Mouse (Mus musculus) heart, embryonic 10.5 days (tissue): ENCODE measurements around the gene Olfr412. TPM values are rescaled to one million over a fixed set of nuclear protein-coding genes. Genes with fewer than 3 reads are reported as not detected.

Source experiments
- DNase-seq: peaks from one replicate; pipeline ENCODE4 v3.0.0-alpha.2; 2017; ENCODE audit warnings: low spot score
- H3K27ac ChIP-seq: fragments of 300-500 bp; sonication (generic); 2 replicates; pipeline ENCODE4 v1.5.1; 2016; ENCODE audit warnings: mild to moderate bottlenecking
- H3K27me3 ChIP-seq: fragments of 300-500 bp; sonication (generic); 2 replicates; pipeline ENCODE4 v1.6.1; 2016; ENCODE audit warnings: mild to moderate bottlenecking; ENCODE audit not compliant: poor library complexity, insufficient read depth, severe bottlenecking
- H3K36me3 ChIP-seq: fragments of 300-500 bp; sonication (generic); 2 replicates; pipeline ENCODE4 v1.6.1; 2016; ENCODE audit warnings: mild to moderate bottlenecking, moderate library complexity
- H3K4me1 ChIP-seq: fragments of 300-500 bp; sonication (generic); 2 replicates; pipeline ENCODE4 v1.6.1; 2016; ENCODE audit warnings: mild to moderate bottlenecking
- H3K4me3 ChIP-seq: fragments of 300-500 bp; sonication (generic); 2 replicates; pipeline ENCODE4 v1.5.1; 2016; ENCODE audit warnings: mild to moderate bottlenecking, moderate library complexity
- H3K9me3 ChIP-seq: fragments of 300-500 bp; sonication (generic); 2 replicates; pipeline ENCODE4 v1.6.1; 2016; ENCODE audit warnings: mild to moderate bottlenecking, moderate library complexity
- WGBS: fragments of 180-500 bp; shearing (Covaris S2); methylation state at CpG from one replicate; pipeline ENCODE4 v1.1.7; 2016; 5-methylcytosine and 5-hydroxymethylcytosine counted together
- polyA plus RNA-seq: library from polyadenylated mRNA; unstranded; fragments of >200 nt; fragmentation: Nextera tagmentation; extraction: Ambion mirVana; gene quantifications from 2 replicates; pipeline ENCODE4 v1.2.1, GENCODE M21; 2016

Gene Olfr412
- polyA plus RNA-seq, 1 experiment from 2014 or later: not detected

- Histone ChIP-seq H3K36me3 (peaks cover 14% of the 10 kb centered on the region), H3K4me3 (no peak overlapping the region), H3K27ac (no peak overlapping the region), H3K27me3 (0 out of 2 replicates have a peak, but pooled peaks cover 4% of the 10 kb centered on the region), H3K9me3 (no peaks in the 10 kb centered on the region), H3K4me1 (peaks cover 13% of the 10 kb centered on the region; the same call in 1 of the 2 replicates)
- WGBS: 80% methylated on average over 18 of the region's 18 CpGs
- no peak for DNase-seq
Observed at GRCm38 (mm10) chr11:74395583-74395982, 33.7 kb downstream of the Olfr412 start.

- Histone ChIP-seq H3K36me3 (peaks cover 3% of the 10 kb centered on the region; the same call in 1 of the 2 replicates), H3K4me3 (no peak overlapping the region), H3K27ac (no peak overlapping the region), H3K9me3 (no peaks in the 10 kb centered on the region), H3K27me3 (0 out of 2 replicates have a peak, but pooled peaks cover 4% of the 10 kb centered on the region), H3K4me1 (0 out of 2 replicates have a peak, but pooled peaks cover 2% of the 10 kb centered on the region)
- WGBS: 46% methylated on average over 2 of the region's 2 CpGs
- DNase-seq: no peak
Observed at GRCm38 (mm10) chr11:74402126-74402525, 40.3 kb downstream of the Olfr412 start.

GRCm38 (mm10) chr11:74404216-74404615 is 42.3 kb downstream of the Olfr412 start:
- no peaks in the 10 kb centered on the region for H3K27me3 ChIP-seq
- WGBS: 39% methylated on average over 2 of the region's 2 CpGs
- no peak overlapping the region for H3K27ac ChIP-seq
- H3K9me3 ChIP-seq: no peaks in the 10 kb centered on the region
- H3K4me3 ChIP-seq: no peak overlapping the region
- H3K36me3 ChIP-seq: no peaks in the 10 kb centered on the region; the same call in 1 of the 2 replicates
- H3K4me1 ChIP-seq: peaks cover 11% of the 10 kb centered on the region
- no peak for DNase-seq

GRCm38 (mm10) chr11:74405201-74405600 is 43.3 kb downstream of the Olfr412 start:
- H3K27ac ChIP-seq: no peak overlapping the region
- 80% methylated on average over 7 of the region's 7 CpGs for WGBS
- H3K4me3 ChIP-seq: no peak overlapping the region
- H3K36me3 ChIP-seq: no peaks in the 10 kb centered on the region; the same call in 1 of the 2 replicates
- H3K4me1 ChIP-seq: peaks cover 21% of the 10 kb centered on the region
- no peaks in the 10 kb centered on the region for H3K9me3 ChIP-seq
- no peak for DNase-seq
- no peaks in the 10 kb centered on the region for H3K27me3 ChIP-seq

GRCm38 (mm10) chr11:74408587-74409446 is 46.9 kb downstream of the Olfr412 start:
- peaks cover under 1% of the 10 kb centered on the region; the same call in 1 of the 2 replicates for H3K36me3 ChIP-seq
- peak overlapping the region; percentile 63; the same call in 1 of the 2 replicates for H3K27ac ChIP-seq
- peaks cover 37% of the 10 kb centered on the region for H3K4me1 ChIP-seq
- H3K27me3 ChIP-seq: no peaks in the 10 kb centered on the region
- DNase-seq: peak; percentile 87
- 56% methylated on average over 4 of the region's 4 CpGs for WGBS
- H3K4me3 ChIP-seq: no peak overlapping the region
- H3K9me3 ChIP-seq: no peaks in the 10 kb centered on the region

GRCm38 (mm10) chr11:74409447-74409754 is 47.5 kb downstream of the Olfr412 start:
- Histone ChIP-seq H3K4me1 (peaks cover 43% of the 10 kb centered on the region), H3K27me3 (no peaks in the 10 kb centered on the region), H3K36me3 (peaks cover 4% of the 10 kb centered on the region; the same call in 1 of the 2 replicates), H3K9me3 (no peaks in the 10 kb centered on the region), H3K4me3 (no peak overlapping the region), H3K27ac (peak overlapping the region; percentile 63; the same call in 1 of the 2 replicates)
- 46% methylated on average over 5 of the region's 5 CpGs for WGBS
- no peak for DNase-seq

- Histone ChIP-seq H3K27ac (peak overlapping the region; percentile 63; the same call in 1 of the 2 replicates), H3K36me3 (peaks cover 5% of the 10 kb centered on the region; the same call in 1 of the 2 replicates), H3K9me3 (no peaks in the 10 kb centered on the region), H3K4me1 (peaks cover 47% of the 10 kb centered on the region), H3K27me3 (no peaks in the 10 kb centered on the region), H3K4me3 (no peak overlapping the region)
- 51% methylated on average over 4 of the region's 4 CpGs for WGBS
- DNase-seq: no peak
Observed at GRCm38 (mm10) chr11:74409757-74410174, 47.9 kb downstream of the Olfr412 start.

GRCm38 (mm10) chr11:74411943-74412342 is 50.1 kb downstream of the Olfr412 start:
- 60% methylated on average over 3 of the region's 3 CpGs for WGBS
- Histone ChIP-seq H3K27ac (no peak overlapping the region), H3K27me3 (no peaks in the 10 kb centered on the region), H3K9me3 (no peaks in the 10 kb centered on the region), H3K36me3 (peaks cover 10% of the 10 kb centered on the region; the same call in 1 of the 2 replicates), H3K4me1 (peaks cover 51% of the 10 kb centered on the region), H3K4me3 (no peak overlapping the region)
- no peak for DNase-seq

- peaks cover 51% of the 10 kb centered on the region for H3K4me1 ChIP-seq
- no peaks in the 10 kb centered on the region for H3K27me3 ChIP-seq
- H3K27ac ChIP-seq: no peak overlapping the region
- peaks cover 10% of the 10 kb centered on the region; the same call in 1 of the 2 replicates for H3K36me3 ChIP-seq
- DNase-seq: no peak
- no peaks in the 10 kb centered on the region for H3K9me3 ChIP-seq
- no peak overlapping the region for H3K4me3 ChIP-seq
- WGBS: 84% methylated on average over 3 of the region's 3 CpGs
Observed at GRCm38 (mm10) chr11:74412462-74412861, 50.6 kb downstream of the Olfr412 start.

GRCm38 (mm10) chr11:74413449-74413972 is 51.6 kb downstream of the Olfr412 start:
- Histone ChIP-seq H3K4me3 (no peak overlapping the region), H3K36me3 (peaks cover 10% of the 10 kb centered on the region; the same call in 1 of the 2 replicates), H3K27me3 (no peaks in the 10 kb centered on the region), H3K27ac (no peak overlapping the region), H3K9me3 (no peaks in the 10 kb centered on the region), H3K4me1 (peaks cover 50% of the 10 kb centered on the region)
- 54% methylated on average over 3 of the region's 3 CpGs for WGBS
- DNase-seq: no peak

GRCm38 (mm10) chr11:74414112-74414511 is 52.2 kb downstream of the Olfr412 start:
- no peaks in the 10 kb centered on the region for H3K27me3 ChIP-seq
- H3K36me3 ChIP-seq: peaks cover 10% of the 10 kb centered on the region; the same call in 1 of the 2 replicates
- H3K4me3 ChIP-seq: no peak overlapping the region
- H3K9me3 ChIP-seq: no peaks in the 10 kb centered on the region
- DNase-seq: no peak
- WGBS: 41% methylated on average over 9 of the region's 9 CpGs
- peaks cover 44% of the 10 kb centered on the region for H3K4me1 ChIP-seq
- no peak overlapping the region for H3K27ac ChIP-seq

- Histone ChIP-seq H3K9me3 (no peaks in the 10 kb centered on the region), H3K36me3 (peaks cover 10% of the 10 kb centered on the region; the same call in 1 of the 2 replicates), H3K27me3 (no peaks in the 10 kb centered on the region), H3K27ac (no peak overlapping the region), H3K4me3 (no peak overlapping the region), H3K4me1 (peaks cover 27% of the 10 kb centered on the region)
- WGBS: 84% methylated on average over 12 of the region's 12 CpGs
- no peak for DNase-seq
Observed at GRCm38 (mm10) chr11:74415736-74416135, 53.9 kb downstream of the Olfr412 start.
